Mouse (Mus musculus) forebrain, embryonic 15.5 days (tissue): ENCODE results near the gene Bahcc1. TPM values are rescaled to one million over a fixed set of nuclear protein-coding genes. Genes with fewer than 3 reads are reported as not detected.
A peak's percentile ranks its signal among the peaks of the same experiment; 100 is the strongest.

Experiments
- ATAC-seq: fragments of 200-750 bp; cut with Nextera tagmentation; replicated peaks from 2 replicates; pipeline ENCODE4 v1.8.0; 2017; ENCODE audit warnings: mild to moderate bottlenecking, moderate TSS enrichment, moderate library complexity
- H3K27ac ChIP-seq: fragments of 300-500 bp; sonication (generic); replicated peaks from 2 replicates; pipeline ENCODE4 v1.5.1; 2015; ENCODE audit warnings: mild to moderate bottlenecking, inconsistent platforms
- H3K27me3 ChIP-seq: fragments of 300-500 bp; sonication (generic); 2 replicates; pipeline ENCODE4 v1.6.1; 2015; ENCODE audit warnings: inconsistent platforms
- H3K36me3 ChIP-seq: fragments of 300-500 bp; sonication (generic); 2 replicates; pipeline ENCODE4 v1.6.1; 2015; ENCODE audit warnings: mild to moderate bottlenecking, inconsistent platforms
- H3K4me1 ChIP-seq: fragments of 300-500 bp; sonication (generic); 2 replicates; pipeline ENCODE4 v1.6.1; 2015; ENCODE audit warnings: inconsistent platforms
- H3K4me2 ChIP-seq: fragments of 300-500 bp; sonication (generic); replicated peaks from 2 replicates; pipeline ENCODE4 v1.6.1; 2015; ENCODE audit warnings: mild to moderate bottlenecking, inconsistent platforms
- H3K4me3 ChIP-seq: fragments of 300-500 bp; sonication (generic); 2 replicates; pipeline ENCODE4 v1.5.1; 2015; ENCODE audit warnings: mild to moderate bottlenecking, inconsistent platforms
- H3K9ac ChIP-seq: fragments of 300-500 bp; sonication (generic); replicated peaks from 2 replicates; pipeline ENCODE4 v1.6.1; 2015; ENCODE audit warnings: mild to moderate bottlenecking, inconsistent platforms
- H3K9me3 ChIP-seq: fragments of 300-500 bp; sonication (generic); 2 replicates; pipeline ENCODE4 v1.6.1; 2016; ENCODE audit warnings: inconsistent platforms
- WGBS: fragments of 180-500 bp; shearing (Covaris S2); methylation state at CpG from one replicate; pipeline ENCODE4 v1.1.7; 2015; ENCODE audit warnings: mixed read lengths; 5-methylcytosine and 5-hydroxymethylcytosine counted together
- polyA plus RNA-seq: library from polyadenylated mRNA; unstranded; fragments of >200 nt; fragmentation: Nextera tagmentation; extraction: Ambion mirVana; gene quantifications from 2 replicates; pipeline ENCODE4 v1.2.1, GENCODE M21; 2015

Bahcc1 gene
- polyA plus RNA-seq, 1 experiment from 2014 or later: 16.1 TPM

DNA sequence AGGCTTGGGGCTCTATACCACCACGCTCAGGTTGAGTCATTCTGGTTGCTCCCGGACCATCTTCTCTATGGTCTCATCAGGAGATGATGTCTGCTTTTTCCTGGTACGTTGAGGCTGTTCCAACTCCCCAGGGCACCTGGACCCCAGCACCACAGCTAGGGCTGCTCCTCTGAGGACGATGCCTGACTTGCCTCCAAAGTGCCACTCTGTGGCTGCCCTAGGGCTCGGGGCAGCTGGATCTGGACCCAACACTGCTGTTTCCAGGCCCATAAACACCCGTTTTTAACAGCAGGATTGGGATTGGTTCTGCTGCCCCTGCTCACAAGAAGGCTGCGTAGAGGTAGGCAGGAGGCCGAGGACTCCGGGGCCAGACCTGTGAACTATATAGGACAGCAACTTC, 70.4 kb downstream of the Bahcc1 start:
- H3K4me1 ChIP-seq: peaks cover 43% of the 10 kb centered on the region
- no peaks in the 10 kb centered on the region for H3K36me3 ChIP-seq
- no peak for ATAC-seq
- H3K27ac ChIP-seq: no peak overlapping the region
- H3K9ac ChIP-seq: no peak overlapping the region
- H3K4me3 ChIP-seq: no peak overlapping the region
- peaks cover 5% of the 10 kb centered on the region; the same call in 1 of the 2 replicates for H3K27me3 ChIP-seq
- H3K4me2 ChIP-seq: no peak overlapping the region
- 87% methylated on average over 9 of the region's 9 CpGs for WGBS
- H3K9me3 ChIP-seq: no peaks in the 10 kb centered on the region

DNA sequence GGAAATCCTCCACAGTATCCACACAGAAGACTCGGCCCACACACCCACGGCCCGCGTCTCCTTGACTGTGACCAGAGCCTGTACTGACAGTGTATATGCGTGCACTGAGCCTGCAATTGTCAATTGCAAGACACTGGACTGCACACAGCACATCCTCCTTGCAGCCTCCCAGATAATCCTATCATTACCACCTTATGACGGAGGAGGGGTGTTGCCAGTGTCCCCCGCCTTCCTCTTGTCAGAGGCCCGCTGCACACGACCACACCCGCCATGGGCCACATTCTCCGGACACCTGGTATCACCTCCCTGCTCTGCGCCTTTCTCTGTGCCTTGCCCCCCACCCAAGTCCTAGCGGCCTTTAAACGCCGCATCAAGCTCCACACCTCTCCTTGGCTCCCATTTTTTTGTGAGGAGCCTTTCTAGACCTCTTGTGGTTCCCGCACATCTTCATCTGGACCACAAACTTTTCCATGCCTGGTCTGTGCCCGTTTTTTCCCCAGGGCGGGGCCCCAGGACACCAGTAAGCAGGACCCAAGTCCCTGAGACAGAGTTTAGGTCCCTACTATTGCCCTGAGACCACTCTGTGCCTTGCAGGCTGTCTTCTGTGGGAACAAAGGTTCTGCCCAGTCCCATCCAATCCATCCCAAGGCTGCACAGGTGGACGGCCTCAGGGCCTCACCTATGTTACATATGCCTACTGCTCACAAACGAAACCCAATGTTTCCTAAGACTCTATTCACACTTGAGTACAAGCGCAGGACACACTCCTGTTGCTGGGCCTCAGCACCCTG, 71.0 kb downstream of the Bahcc1 start:
- H3K9ac ChIP-seq: no peak overlapping the region
- H3K4me3 ChIP-seq: no peak overlapping the region
- H3K27ac ChIP-seq: 0 out of 2 replicates have a peak overlapping the region, but pooled peaks have one; percentile 95
- ATAC-seq: no peak
- no peak overlapping the region for H3K4me2 ChIP-seq
- no peaks in the 10 kb centered on the region for H3K36me3 ChIP-seq
- 94% methylated on average over 21 of the region's 21 CpGs for WGBS
- H3K27me3 ChIP-seq: peaks cover 5% of the 10 kb centered on the region; the same call in 1 of the 2 replicates
- H3K4me1 ChIP-seq: peaks cover 45% of the 10 kb centered on the region
- no peaks in the 10 kb centered on the region for H3K9me3 ChIP-seq

- peaks cover 5% of the 10 kb centered on the region; the same call in 1 of the 2 replicates for H3K27me3 ChIP-seq
- peak overlapping the region; percentile 81 for H3K4me2 ChIP-seq
- H3K27ac ChIP-seq: peak overlapping the region; percentile 95
- 55% methylated on average over 5 of the region's 5 CpGs for WGBS
- no peaks in the 10 kb centered on the region for H3K9me3 ChIP-seq
- no peaks in the 10 kb centered on the region for H3K36me3 ChIP-seq
- H3K9ac ChIP-seq: peak overlapping the region; percentile 77; the same call in 1 of the 2 replicates
- peak overlapping the region; percentile 55; the same call in 1 of the 2 replicates for H3K4me3 ChIP-seq
- peaks cover 45% of the 10 kb centered on the region for H3K4me1 ChIP-seq
- no peak for ATAC-seq
Observed at GRCm38 (mm10) chr11:120304350-120304694, 71.6 kb downstream of the Bahcc1 start.

DNA sequence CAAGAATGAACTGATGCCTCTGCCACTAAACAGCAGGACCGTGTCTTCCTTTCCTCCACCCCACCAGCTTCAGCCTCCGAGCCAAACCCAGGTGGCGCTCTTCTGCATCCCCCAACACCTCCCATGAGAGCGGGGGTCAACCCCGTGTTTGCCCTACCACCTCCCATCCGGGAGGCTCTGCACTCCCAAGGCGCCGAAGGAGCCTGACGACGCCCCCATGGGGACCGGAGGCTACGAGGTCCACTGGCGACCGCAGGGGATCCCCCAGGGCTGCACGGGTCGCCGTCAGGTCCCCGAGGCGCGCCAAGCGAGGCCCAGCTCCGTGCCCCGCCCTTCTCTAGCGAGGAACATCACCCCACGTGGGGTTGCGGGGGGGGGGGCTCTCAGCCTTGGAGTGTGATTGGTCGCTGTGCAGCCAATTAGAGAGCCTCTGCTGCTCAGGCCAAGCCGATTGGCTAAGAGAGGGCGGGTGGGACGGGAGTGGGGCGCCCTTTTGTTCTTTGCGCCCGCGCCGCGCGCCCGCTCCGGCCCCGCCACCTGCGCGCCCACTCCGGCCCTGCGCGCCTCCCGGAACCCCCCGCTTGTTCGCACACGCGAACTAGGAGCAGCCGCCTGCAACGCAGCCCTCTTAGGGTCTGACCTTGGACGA, 72.3 kb downstream of the Bahcc1 start:
- Histone ChIP-seq H3K4me3 (peak overlapping the region; percentile 55), H3K4me1 (peaks cover 39% of the 10 kb centered on the region), H3K4me2 (peak overlapping the region; percentile 81), H3K36me3 (no peaks in the 10 kb centered on the region), H3K9ac (peak overlapping the region; percentile 79), H3K9me3 (no peaks in the 10 kb centered on the region), H3K27ac (peak overlapping the region; percentile 95), H3K27me3 (peaks cover 5% of the 10 kb centered on the region; the same call in 1 of the 2 replicates)
- ATAC-seq: peak; percentile 94
- WGBS: 0% methylated on average over 52 of the region's 53 CpGs

DNA sequence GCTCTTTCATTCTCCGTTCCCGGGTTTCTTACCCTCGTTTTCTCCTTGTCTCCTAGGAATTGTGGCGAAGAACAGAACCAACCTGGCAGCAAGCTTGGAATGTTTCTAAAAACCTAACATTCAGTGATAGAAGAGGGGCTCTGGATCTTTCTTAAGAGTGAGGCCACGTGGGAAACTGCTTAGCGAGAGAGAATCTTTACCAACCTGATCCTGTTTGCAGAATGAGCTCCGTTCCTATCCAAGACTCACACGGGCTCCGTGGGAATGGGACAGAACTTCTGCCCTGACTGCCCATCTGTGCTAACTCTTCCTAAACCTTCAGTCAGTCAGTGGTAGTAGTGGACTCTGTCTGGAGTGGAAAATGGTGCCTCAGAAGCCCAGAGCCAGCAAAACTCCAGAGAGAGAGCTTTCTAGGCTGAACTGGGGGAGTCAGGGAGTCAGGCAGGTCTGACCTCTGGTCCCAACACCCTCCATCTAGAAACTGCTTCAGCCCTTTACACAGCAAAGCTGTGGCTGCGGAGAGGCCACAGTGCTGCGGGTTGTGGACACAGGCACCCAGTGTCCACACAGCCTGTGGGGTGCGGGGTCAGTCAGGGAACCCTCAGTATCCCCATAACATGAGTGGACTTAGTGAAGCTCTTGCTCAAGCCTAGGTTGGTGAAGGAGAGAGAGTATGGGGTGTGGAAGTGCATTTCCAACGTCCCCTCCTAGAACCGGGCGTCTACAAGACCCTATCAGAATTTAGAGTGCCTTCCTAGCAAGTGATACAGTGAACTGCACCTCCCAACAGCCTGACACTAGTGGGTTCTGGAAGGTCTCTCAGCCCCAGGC, 73.0 kb downstream of the Bahcc1 start:
- peak overlapping the region; percentile 79 for H3K9ac ChIP-seq
- ATAC-seq: peak; percentile 21
- peak overlapping the region; percentile 55 for H3K4me3 ChIP-seq
- H3K27me3 ChIP-seq: peaks cover 5% of the 10 kb centered on the region; the same call in 1 of the 2 replicates
- WGBS: 22% methylated on average over 15 of the region's 15 CpGs
- H3K36me3 ChIP-seq: no peaks in the 10 kb centered on the region
- H3K27ac ChIP-seq: peak overlapping the region; percentile 95
- H3K9me3 ChIP-seq: no peaks in the 10 kb centered on the region
- H3K4me1 ChIP-seq: peaks cover 44% of the 10 kb centered on the region
- peak overlapping the region; percentile 81 for H3K4me2 ChIP-seq

GRCm38 (mm10) chr11:120306366-120307131, 73.8 kb downstream of the Bahcc1 start:
- no peak for ATAC-seq
- peak overlapping the region; percentile 79; the same call in 1 of the 2 replicates for H3K9ac ChIP-seq
- H3K27ac ChIP-seq: no peak overlapping the region
- 0 out of 2 replicates have a peak overlapping the region, but pooled peaks have one; percentile 55 for H3K4me3 ChIP-seq
- H3K4me2 ChIP-seq: peak overlapping the region; percentile 81; the same call in 1 of the 2 replicates
- H3K9me3 ChIP-seq: no peaks in the 10 kb centered on the region
- 66% methylated on average over 12 of the region's 12 CpGs for WGBS
- H3K4me1 ChIP-seq: peaks cover 51% of the 10 kb centered on the region
- H3K36me3 ChIP-seq: no peaks in the 10 kb centered on the region
- H3K27me3 ChIP-seq: peaks cover 5% of the 10 kb centered on the region; the same call in 1 of the 2 replicates

DNA sequence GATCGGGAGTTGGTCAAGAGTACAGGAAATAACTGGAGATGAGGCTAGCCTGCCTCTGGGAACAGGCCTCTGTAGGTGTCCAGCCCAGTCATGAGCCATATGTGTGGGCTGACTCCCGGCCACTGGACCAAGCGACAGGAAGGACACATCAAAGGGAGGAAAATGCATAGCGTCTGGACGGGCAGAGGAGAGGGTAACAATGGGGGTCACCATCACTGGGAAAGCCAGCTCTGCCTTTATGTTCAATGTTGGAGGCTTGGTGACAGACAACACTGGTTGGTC, 74.3 kb downstream of the Bahcc1 start:
- Histone ChIP-seq H3K4me3 (no peak overlapping the region), H3K27ac (peak overlapping the region; percentile 38), H3K9ac (0 out of 2 replicates have a peak overlapping the region, but pooled peaks have one; percentile 3), H3K36me3 (no peaks in the 10 kb centered on the region), H3K27me3 (peaks cover 5% of the 10 kb centered on the region; the same call in 1 of the 2 replicates), H3K4me1 (peaks cover 54% of the 10 kb centered on the region), H3K9me3 (no peaks in the 10 kb centered on the region), H3K4me2 (no peak overlapping the region)
- WGBS: 23% methylated on average over 5 of the region's 5 CpGs
- ATAC-seq: no peak

DNA sequence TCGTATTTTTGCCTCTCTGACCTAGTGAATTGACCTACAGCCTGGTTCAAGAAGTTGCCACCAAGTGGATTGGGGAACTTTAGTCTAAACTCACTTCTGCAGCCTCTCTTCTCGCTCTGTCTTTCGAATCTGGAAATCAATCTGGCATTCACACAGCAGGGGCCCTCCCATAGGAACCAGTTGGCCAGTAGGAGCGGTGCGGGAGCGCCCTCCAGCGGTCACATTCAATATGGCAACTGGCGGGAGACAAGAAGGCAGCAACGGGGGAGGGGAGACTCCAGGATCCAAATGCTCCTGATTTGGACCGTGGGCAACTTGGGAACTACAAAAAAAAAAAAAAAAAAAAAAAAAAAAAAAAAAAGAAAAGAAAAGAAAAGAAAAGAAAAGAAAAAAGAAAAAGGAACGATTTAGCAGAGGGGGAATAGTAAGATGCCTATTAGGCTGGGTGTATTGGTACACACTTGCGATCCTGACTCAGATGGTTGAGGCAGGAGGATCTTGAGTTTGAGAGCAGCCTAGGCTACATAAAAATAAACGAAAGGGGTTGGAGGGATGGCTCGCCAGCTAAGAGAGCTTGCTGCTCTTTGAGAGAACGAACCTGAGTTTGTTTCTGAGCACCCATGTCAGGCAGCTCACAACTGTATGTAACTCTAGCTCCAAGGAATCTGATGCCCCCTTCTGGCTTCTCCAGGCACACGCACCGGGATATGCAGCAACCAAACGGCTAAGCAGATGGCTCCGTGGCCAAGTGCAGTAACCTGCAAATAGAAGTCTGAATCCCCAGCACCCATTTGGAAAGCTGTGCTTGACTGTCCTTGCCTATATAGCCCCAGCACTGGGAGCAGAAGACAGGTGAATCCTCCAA, 75.1 kb downstream of the Bahcc1 start:
- peaks cover 5% of the 10 kb centered on the region; the same call in 1 of the 2 replicates for H3K27me3 ChIP-seq
- no peak overlapping the region for H3K4me3 ChIP-seq
- no peaks in the 10 kb centered on the region for H3K9me3 ChIP-seq
- no peak overlapping the region for H3K9ac ChIP-seq
- WGBS: 6% methylated on average over 19 of the region's 19 CpGs
- peak overlapping the region; percentile 43 for H3K27ac ChIP-seq
- no peaks in the 10 kb centered on the region for H3K36me3 ChIP-seq
- ATAC-seq: no peak
- no peak overlapping the region for H3K4me2 ChIP-seq
- H3K4me1 ChIP-seq: peaks cover 54% of the 10 kb centered on the region

GRCm38 (mm10) chr11:120308441-120309320, 75.9 kb downstream of the Bahcc1 start:
- Histone ChIP-seq H3K4me2 (no peak overlapping the region), H3K36me3 (no peaks in the 10 kb centered on the region), H3K9ac (no peak overlapping the region), H3K4me1 (peaks cover 53% of the 10 kb centered on the region), H3K9me3 (no peaks in the 10 kb centered on the region), H3K4me3 (no peak overlapping the region), H3K27ac (peak overlapping the region; percentile 43; the same call in 1 of the 2 replicates), H3K27me3 (peaks cover 5% of the 10 kb centered on the region; the same call in 1 of the 2 replicates)
- 62% methylated on average over 15 of the region's 15 CpGs for WGBS
- ATAC-seq: no peak

DNA sequence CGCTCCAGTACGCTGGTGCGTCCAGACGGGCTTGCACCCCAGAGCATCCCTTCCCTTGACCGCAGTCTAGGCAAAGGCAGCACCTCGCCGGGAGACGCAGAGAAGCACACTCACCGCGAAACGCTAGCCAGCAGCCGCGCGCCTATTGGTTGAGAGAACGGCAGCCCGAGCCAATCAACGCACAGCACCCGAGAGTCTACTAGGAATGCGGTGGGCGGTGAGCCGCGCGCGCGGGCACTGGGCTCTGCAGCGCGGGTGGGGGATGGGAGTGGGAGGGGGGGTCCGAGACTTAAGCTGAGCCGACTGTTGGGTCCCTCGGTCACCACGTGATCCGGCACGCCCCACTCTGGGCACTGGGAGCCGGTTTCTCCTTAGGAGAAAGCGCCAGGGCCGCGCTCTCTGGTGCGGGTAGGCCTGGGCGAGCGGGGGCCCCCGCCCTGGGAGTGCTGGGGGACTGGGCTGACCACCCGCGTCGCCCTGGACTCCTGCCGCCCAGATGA, 78.1 kb downstream of the Bahcc1 start:
- 0% methylated on average over 45 of the region's 45 CpGs for WGBS
- H3K36me3 ChIP-seq: no peaks in the 10 kb centered on the region
- H3K27me3 ChIP-seq: peaks cover 5% of the 10 kb centered on the region; the same call in 1 of the 2 replicates
- peak overlapping the region; percentile 75 for H3K4me2 ChIP-seq
- H3K4me3 ChIP-seq: peak overlapping the region; percentile 46
- H3K27ac ChIP-seq: peak overlapping the region; percentile 86
- ATAC-seq: peak; percentile 93
- no peaks in the 10 kb centered on the region for H3K9me3 ChIP-seq
- peaks cover 51% of the 10 kb centered on the region for H3K4me1 ChIP-seq
- peak overlapping the region; percentile 62 for H3K9ac ChIP-seq
